Comparison of ENCODE assay signal across 7 mouse cellular contexts in the genomic region with DNA sequence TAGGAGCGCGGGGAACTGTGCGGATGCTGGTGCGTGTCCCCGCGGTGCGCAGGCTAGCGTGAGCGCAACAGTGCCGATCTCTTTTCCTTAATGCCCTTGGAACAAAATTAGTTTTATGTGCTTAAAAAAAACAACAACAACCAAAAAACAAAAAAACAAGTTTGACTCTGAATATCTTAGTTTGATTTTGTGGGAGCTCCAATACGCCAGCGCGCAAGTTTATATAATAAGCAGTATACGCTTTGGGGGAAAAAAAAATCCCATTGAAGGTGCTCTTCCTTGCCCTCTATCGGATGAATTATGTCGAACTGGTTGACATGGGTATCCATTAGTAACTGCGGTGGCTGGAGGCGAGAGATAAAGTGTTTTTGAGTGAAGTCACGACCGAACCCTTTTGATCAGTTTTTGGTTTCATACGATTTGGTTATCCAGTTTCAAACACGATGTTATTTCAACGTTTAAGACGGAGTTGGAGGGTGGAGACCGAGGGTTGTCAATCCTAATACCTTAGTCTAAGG. TPM values are rescaled to one million over a fixed set of nuclear protein-coding genes. Genes with fewer than 3 reads are reported as not detected.
DNase-seq lines count a peak whose midpoint lies in the region; ATAC-seq lines count a peak whose summit lies in the region.

No protein-coding gene starts in this region.

- H3K9ac ChIP-seq in limb, embryonic 11.5 days (ENCODE audit: low read length): peak overlapping the region; percentile 43; the same call in 1 of the 2 replicates
- peak overlapping the region; percentile 71 for H3K9ac ChIP-seq in neural tube, embryonic 13.5 days

- no peaks in the 10 kb centered on the region for H3K36me3 ChIP-seq in limb, embryonic 11.5 days (ENCODE audit: control insufficient read depth, insufficient read depth, low read length)
- no peaks in the 10 kb centered on the region for H3K36me3 ChIP-seq in neural tube, embryonic 13.5 days

- no peaks in the 10 kb centered on the region for H3K9me3 ChIP-seq in limb, embryonic 11.5 days (ENCODE audit: control insufficient read depth, low read length)
- no peaks in the 10 kb centered on the region for H3K9me3 ChIP-seq in neural tube, embryonic 13.5 days

- WGBS in limb, embryonic 11.5 days: 6% methylated on average over 25 of the region's 25 CpGs
- 5% methylated on average over 25 of the region's 25 CpGs for WGBS in neural tube, embryonic 13.5 days

- peak; percentile 79 for ATAC-seq in erythroblast, adult 5-6 weeks (replicated peaks; ENCODE audit: low FRiP score, poor library complexity, severe bottlenecking)
- ATAC-seq in limb, embryonic 11.5 days (ENCODE audit: insufficient number of reproducible peaks, low FRiP score, low TSS enrichment, low read depth): no peak
- no peak for ATAC-seq in neural tube, embryonic 13.5 days (ENCODE audit: low read depth)

- DNase-seq in right cerebral cortex, adult 2 months (ENCODE audit: low spot score in 2 of 2): peak; percentile 31 to 38
- no peak for DNase-seq in right cerebral cortex, postnatal 36 days (ENCODE audit: low spot score in 2 of 2)
- DNase-seq in c-Kit-negative CD71-positive TER-119-positive erythroid progenitor cells, embryonic 14.5 days (ENCODE audit: low read depth, low spot score): peak; percentile 91
- peak; percentile 34 for DNase-seq in limb, embryonic 11.5 days (ENCODE audit: low spot score)
- DNase-seq in urinary bladder, postnatal 4 days (ENCODE audit: low spot score in 2 of 2): no peak

- H3K27ac ChIP-seq in limb, embryonic 11.5 days (replicated peaks; ENCODE audit: low read depth, low read length): no peak overlapping the region
- H3K27ac ChIP-seq in neural tube, embryonic 13.5 days (replicated peaks): no peak overlapping the region

- H3K4me3 ChIP-seq in limb, embryonic 11.5 days (ENCODE audit: low read depth, low read length): peak overlapping the region; percentile 59
- peak overlapping the region; percentile 66 for H3K4me3 ChIP-seq in neural tube, embryonic 13.5 days

- peak overlapping the region; percentile 100 for H3K4me2 ChIP-seq in limb, embryonic 11.5 days (ENCODE audit: low read depth, severe bottlenecking)
- peak overlapping the region; percentile 99 for H3K4me2 ChIP-seq in neural tube, embryonic 13.5 days

- peaks cover 19% of the 10 kb centered on the region for H3K27me3 ChIP-seq in limb, embryonic 11.5 days (ENCODE audit: control insufficient read depth, insufficient read depth, low read length)
- peaks cover 34% of the 10 kb centered on the region for H3K27me3 ChIP-seq in neural tube, embryonic 13.5 days

- H3K4me1 ChIP-seq in limb, embryonic 11.5 days (ENCODE audit: control insufficient read depth, insufficient read depth, low read length): no peaks in the 10 kb centered on the region
- peaks cover 9% of the 10 kb centered on the region for H3K4me1 ChIP-seq in neural tube, embryonic 13.5 days (replicated peaks)

RNA-seq across cellular contexts. Expression of a gene that starts 0.8 kb away (rescaled TPM):
- total RNA-seq in erythroblast, adult 5-6 weeks (2015; ENCODE audit: low replicate concordance): 950 and 990 TPM in 2 replicates
- total RNA-seq in erythroblast, adult 5-6 weeks (2017; ENCODE audit: low replicate concordance): 2,020 and 2,075 TPM in 2 replicates
- polyA plus RNA-seq in limb, embryonic 11.5 days (2014; fragmentation: Nextera tagmentation; extraction: Ambion mirVana): 17.6 and 17.8 TPM in 2 replicates
- polyA plus RNA-seq in neural tube, embryonic 13.5 days (2015; fragmentation: Nextera tagmentation; extraction: Ambion mirVana): 10.2 and 12.9 TPM in 2 replicates

RNA-seq across cellular contexts. Expression of a gene that starts 27.3 kb away (rescaled TPM):
- 20.4 and 22.8 TPM in 2 replicates for total RNA-seq in erythroblast, adult 5-6 weeks (2015; ENCODE audit: low replicate concordance)
- total RNA-seq in erythroblast, adult 5-6 weeks (2017; ENCODE audit: low replicate concordance): 18.3 and 20.4 TPM in 2 replicates
- 17.7 and 23.5 TPM in 2 replicates for polyA plus RNA-seq in limb, embryonic 11.5 days (2014; fragmentation: Nextera tagmentation; extraction: Ambion mirVana)
- polyA plus RNA-seq in neural tube, embryonic 13.5 days (2015; fragmentation: Nextera tagmentation; extraction: Ambion mirVana): 13.6 and 14.0 TPM in 2 replicates

Comparison
In these comparisons a context has a peak if more than half of its experiments do, and no peak if none do; other contexts are left out.
1. DNase-seq: peak in right cerebral cortex, adult 2 months (2 of 2), c-Kit-negative CD71-positive TER-119-positive erythroid progenitor cells, embryonic 14.5 days (single experiment) and limb, embryonic 11.5 days (single experiment); none in right cerebral cortex, postnatal 36 days (0 of 2) and urinary bladder, postnatal 4 days (0 of 2).